Mouse (Mus musculus) forebrain, embryonic 10.5 days (tissue): ENCODE measurements around the gene Anapc5. TPM values are rescaled to one million over a fixed set of nuclear protein-coding genes. Genes with fewer than 3 reads are reported as not detected.

Experiments
- DNase-seq: peaks from one replicate; pipeline ENCODE4 v3.0.0-alpha.2; 2017; ENCODE audit warnings: low spot score; ENCODE audit errors: extremely low spot score
- H3K27ac ChIP-seq: fragments of 300-500 bp; sonication (generic); 2 replicates; pipeline ENCODE4 v1.5.1; 2016; ENCODE audit warnings: mild to moderate bottlenecking
- H3K27me3 ChIP-seq: fragments of 300-500 bp; sonication (generic); 2 replicates; pipeline ENCODE4 v1.6.1; 2016; ENCODE audit warnings: mild to moderate bottlenecking; ENCODE audit not compliant: poor library complexity, severe bottlenecking
- H3K36me3 ChIP-seq: fragments of 300-500 bp; sonication (generic); replicated peaks from 2 replicates; pipeline ENCODE4 v1.6.1; 2016; ENCODE audit warnings: mild to moderate bottlenecking, moderate library complexity
- H3K4me1 ChIP-seq: fragments of 300-500 bp; sonication (generic); 2 replicates; pipeline ENCODE4 v1.6.1; 2016
- H3K4me3 ChIP-seq: fragments of 300-500 bp; sonication (generic); 2 replicates; pipeline ENCODE4 v1.5.1; 2016; ENCODE audit warnings: mild to moderate bottlenecking, moderate library complexity
- H3K9me3 ChIP-seq: fragments of 300-500 bp; sonication (generic); 2 replicates; pipeline ENCODE4 v1.6.1; 2016; ENCODE audit warnings: mild to moderate bottlenecking, moderate library complexity
- WGBS: fragments of 180-500 bp; shearing (Covaris S2); methylation state at CpG from one replicate; pipeline ENCODE4 v1.1.7; 2016; 5-methylcytosine and 5-hydroxymethylcytosine counted together
- polyA plus RNA-seq: library from polyadenylated mRNA; unstranded; fragments of >200 nt; fragmentation: Nextera tagmentation; extraction: Ambion mirVana; gene quantifications from 2 replicates; pipeline ENCODE4 v1.2.1, GENCODE M21; 2016

The Anapc5 gene
- polyA plus RNA-seq, 1 experiment from 2014 or later, result 525 TPM

DNA sequence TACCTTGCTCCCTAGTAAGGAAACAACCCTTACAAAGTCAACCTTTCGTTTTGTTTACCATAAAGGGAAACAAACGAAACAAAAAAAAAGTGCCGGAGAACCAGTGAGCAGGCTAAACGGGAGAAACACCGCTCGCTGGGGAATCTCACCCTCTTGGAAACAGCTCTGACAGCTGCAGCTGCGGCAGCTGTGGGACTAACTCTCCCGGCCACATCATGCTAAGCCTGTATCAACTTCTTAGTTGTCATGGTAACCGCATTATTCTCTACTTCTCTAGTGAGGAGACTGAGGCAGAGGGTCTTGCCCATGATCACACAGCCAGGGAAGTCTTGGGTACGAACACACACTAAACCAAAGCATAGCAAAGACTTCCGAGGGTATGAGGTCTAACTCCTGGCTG lies 47.4 kb downstream of the Anapc5 start:
- H3K27ac ChIP-seq, result no peak overlapping the region
- H3K4me3 ChIP-seq, result no peak overlapping the region
- no peak for DNase-seq
- H3K36me3 ChIP-seq, result peaks cover 45% of the 10 kb centered on the region
- H3K27me3 ChIP-seq, result peaks cover 7% of the 10 kb centered on the region
- peaks cover 16% of the 10 kb centered on the region for H3K4me1 ChIP-seq
- peaks cover 11% of the 10 kb centered on the region; the same call in 1 of the 2 replicates for H3K9me3 ChIP-seq
- 89% methylated on average over 11 of the region's 11 CpGs for WGBS

DNA sequence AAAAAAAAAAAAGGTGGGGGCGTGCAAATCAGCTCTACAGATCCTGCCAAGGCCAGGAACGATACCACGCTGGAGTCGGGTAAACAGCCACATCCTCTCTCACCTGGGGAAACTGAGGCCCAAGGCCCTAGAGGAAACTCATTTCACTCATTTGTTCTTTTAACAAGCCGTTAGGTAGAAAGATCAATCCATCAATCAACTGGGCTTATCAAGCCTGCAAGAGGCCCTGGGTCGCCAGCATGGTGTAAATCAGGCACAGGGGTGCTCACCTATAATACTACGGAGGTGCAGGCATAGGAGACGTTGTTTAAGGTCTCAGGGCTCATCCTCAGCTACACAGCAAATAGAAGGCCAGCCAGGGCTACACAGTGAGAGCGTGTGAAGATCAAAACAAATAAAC lies 49.7 kb downstream of the Anapc5 start:
- Histone ChIP-seq H3K27ac (no peak overlapping the region), H3K4me3 (no peak overlapping the region), H3K9me3 (peaks cover 10% of the 10 kb centered on the region; the same call in 1 of the 2 replicates), H3K27me3 (no peaks in the 10 kb centered on the region), H3K36me3 (peaks cover 55% of the 10 kb centered on the region), H3K4me1 (peaks cover 3% of the 10 kb centered on the region)
- no peak for DNase-seq
- 92% methylated on average over 9 of the region's 9 CpGs for whole genome bisulfite sequencing

GRCm38 (mm10) chr5:122770806-122771261 lies 50.3 kb downstream of the Anapc5 start:
- 0 out of 2 replicates have a peak overlapping the region, but pooled peaks have one; percentile 9 for H3K27ac ChIP-seq

DNA sequence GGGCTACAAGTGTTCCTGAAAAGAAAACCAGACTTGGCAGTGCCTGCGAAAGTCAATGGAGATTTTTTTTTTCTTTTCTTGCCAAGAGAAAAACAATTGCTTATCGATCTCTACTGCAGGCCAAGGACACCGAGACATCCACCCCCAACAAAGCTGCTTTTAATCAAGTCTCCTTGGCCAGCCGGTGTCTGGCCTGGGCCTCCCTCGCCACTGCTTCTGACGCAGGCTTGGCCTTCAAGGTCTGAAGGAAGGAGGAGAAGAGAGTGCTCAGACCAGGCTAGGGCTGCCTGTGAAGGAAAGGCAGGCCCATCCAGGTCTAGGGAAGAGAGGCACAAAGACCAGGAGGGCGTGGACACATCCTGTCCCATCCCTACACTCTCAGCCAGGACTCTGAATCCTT lies 50.8 kb downstream of the Anapc5 start:
- WGBS, result 86% methylated on average over 7 of the region's 7 CpGs
- Histone ChIP-seq H3K36me3 (peaks cover 54% of the 10 kb centered on the region), H3K9me3 (peaks cover 9% of the 10 kb centered on the region; the same call in 1 of the 2 replicates), H3K4me3 (no peak overlapping the region), H3K4me1 (peaks cover 3% of the 10 kb centered on the region), H3K27ac (0 out of 2 replicates have a peak overlapping the region, but pooled peaks have one; percentile 9), H3K27me3 (no peaks in the 10 kb centered on the region)
- DNase-seq, result no peak

More at GRCm38 (mm10) chr5:122770806-122771261, 50.3 kb downstream of the Anapc5 start:
- Histone ChIP-seq H3K4me1 (peaks cover 3% of the 10 kb centered on the region), H3K36me3 (peaks cover 54% of the 10 kb centered on the region), H3K27me3 (no peaks in the 10 kb centered on the region), H3K9me3 (peaks cover 9% of the 10 kb centered on the region; the same call in 1 of the 2 replicates), H3K4me3 (no peak overlapping the region)
- no peak for DNase-seq
- 83% methylated on average over 10 of the region's 10 CpGs for WGBS

DNA sequence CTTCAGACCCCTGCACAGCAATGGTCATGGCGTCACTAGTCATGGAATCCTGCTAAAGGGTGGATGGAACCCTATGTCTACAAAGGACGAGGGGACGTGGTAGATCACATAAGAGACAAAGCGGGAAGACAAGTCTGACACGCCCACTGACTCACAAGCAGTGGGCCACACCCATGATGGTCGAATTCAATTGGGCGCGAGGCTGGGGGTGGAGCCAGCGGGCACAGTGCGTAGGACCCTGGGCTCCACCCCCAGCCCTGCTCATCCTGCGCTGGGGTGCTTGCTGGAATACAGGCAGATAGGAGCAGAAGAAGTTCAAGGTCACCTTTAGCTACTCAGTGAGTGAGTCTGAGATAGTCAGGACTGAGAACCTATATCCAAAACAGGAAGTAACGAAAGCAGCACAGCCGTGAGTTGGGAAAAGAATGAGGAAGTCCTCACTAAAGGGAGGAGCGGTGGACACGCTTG lies 52.0 kb downstream of the Anapc5 start:
- Histone ChIP-seq H3K4me1 (peaks cover 3% of the 10 kb centered on the region), H3K27me3 (no peaks in the 10 kb centered on the region), H3K9me3 (peaks cover 9% of the 10 kb centered on the region; the same call in 1 of the 2 replicates), H3K4me3 (no peak overlapping the region), H3K27ac (no peak overlapping the region), H3K36me3 (peaks cover 50% of the 10 kb centered on the region)
- DNase-seq, result no peak
- WGBS, result 87% methylated on average over 15 of the region's 15 CpGs

- DNase-seq, result no peak
- WGBS, result 93% methylated on average over 11 of the region's 11 CpGs
Measured at GRCm38 (mm10) chr5:122767283-122767682, 53.9 kb downstream of the Anapc5 start.

DNA sequence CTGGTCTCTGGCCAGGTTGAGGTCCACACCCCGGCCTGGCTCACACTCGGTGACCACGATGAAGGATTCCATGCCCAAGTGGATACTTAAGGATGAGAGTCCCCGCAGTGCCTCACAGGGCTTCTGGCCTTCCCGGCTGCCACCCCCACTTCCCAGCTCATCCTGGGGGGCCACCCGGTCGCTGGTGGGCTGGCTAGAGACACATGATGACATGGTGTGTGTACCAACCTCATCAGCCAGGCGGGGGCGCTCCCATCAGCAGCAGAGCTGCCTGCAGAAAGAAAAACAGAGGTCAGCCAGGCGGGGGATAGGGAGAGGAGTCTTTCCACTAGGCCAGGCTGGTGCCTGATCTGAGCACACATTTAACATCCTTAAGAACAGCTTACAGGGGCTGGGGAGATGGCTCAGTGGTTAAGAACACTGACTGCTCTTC lies 57.1 kb downstream of the Anapc5 start:
- H3K27me3 ChIP-seq, result no peaks in the 10 kb centered on the region
- H3K4me3 ChIP-seq, result no peak overlapping the region
- H3K4me1 ChIP-seq, result 0 out of 2 replicates have a peak, but pooled peaks cover 4% of the 10 kb centered on the region
- H3K36me3 ChIP-seq, result peaks cover 46% of the 10 kb centered on the region
- DNase-seq, result no peak
- H3K9me3 ChIP-seq, result no peaks in the 10 kb centered on the region
- WGBS, result 55% methylated on average over 10 of the region's 10 CpGs
- H3K27ac ChIP-seq, result peak overlapping the region; percentile 51

More at GRCm38 (mm10) chr5:122767283-122767682, 53.9 kb downstream of the Anapc5 start:
- Histone ChIP-seq H3K36me3 (peaks cover 50% of the 10 kb centered on the region), H3K9me3 (peaks cover 1% of the 10 kb centered on the region; the same call in 1 of the 2 replicates), H3K4me1 (peaks cover 4% of the 10 kb centered on the region; the same call in 1 of the 2 replicates), H3K4me3 (no peak overlapping the region), H3K27ac (no peak overlapping the region), H3K27me3 (no peaks in the 10 kb centered on the region)

DNA sequence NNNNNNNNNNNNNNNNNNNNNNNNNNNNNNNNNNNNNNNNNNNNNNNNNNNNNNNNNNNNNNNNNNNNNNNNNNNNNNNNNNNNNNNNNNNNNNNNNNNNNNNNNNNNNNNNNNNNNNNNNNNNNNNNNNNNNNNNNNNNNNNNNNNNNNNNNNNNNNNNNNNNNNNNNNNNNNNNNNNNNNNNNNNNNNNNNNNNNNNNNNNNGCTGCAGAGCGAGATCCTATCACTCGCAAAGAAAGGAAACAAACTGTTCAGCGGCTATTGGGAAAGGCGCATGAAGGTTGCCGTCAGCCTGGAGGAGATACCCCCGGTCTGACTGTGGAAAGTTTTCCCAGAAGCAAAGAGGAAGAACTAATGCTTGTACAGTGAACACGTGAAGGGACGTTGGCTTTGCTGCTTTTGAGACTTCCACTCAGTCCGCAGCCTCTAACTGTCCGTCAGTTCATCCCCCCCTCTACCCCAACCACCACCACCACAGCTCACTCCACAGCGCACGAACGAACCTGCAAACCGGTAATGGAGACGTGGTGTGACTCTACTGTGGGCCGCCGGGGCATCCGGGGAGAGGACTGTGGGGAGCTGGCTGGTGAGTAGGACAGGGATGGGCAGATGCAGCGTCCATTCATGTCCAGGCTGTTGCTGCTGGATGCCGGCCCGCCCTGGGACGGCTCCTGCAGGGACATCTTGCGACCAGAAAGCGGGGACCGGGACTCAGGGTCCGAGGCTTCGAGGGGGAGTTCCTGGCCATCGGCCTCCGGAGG lies 57.7 kb downstream of the Anapc5 start:
- WGBS, result 91% methylated on average over 29 of the region's 29 CpGs
- H3K4me1 ChIP-seq, result 0 out of 2 replicates have a peak, but pooled peaks cover 4% of the 10 kb centered on the region
- no peak for DNase-seq
- peaks cover 48% of the 10 kb centered on the region for H3K36me3 ChIP-seq
- peak overlapping the region; percentile 51 for H3K27ac ChIP-seq
- no peaks in the 10 kb centered on the region for H3K9me3 ChIP-seq
- H3K27me3 ChIP-seq, result no peaks in the 10 kb centered on the region
- H3K4me3 ChIP-seq, result no peak overlapping the region

DNA sequence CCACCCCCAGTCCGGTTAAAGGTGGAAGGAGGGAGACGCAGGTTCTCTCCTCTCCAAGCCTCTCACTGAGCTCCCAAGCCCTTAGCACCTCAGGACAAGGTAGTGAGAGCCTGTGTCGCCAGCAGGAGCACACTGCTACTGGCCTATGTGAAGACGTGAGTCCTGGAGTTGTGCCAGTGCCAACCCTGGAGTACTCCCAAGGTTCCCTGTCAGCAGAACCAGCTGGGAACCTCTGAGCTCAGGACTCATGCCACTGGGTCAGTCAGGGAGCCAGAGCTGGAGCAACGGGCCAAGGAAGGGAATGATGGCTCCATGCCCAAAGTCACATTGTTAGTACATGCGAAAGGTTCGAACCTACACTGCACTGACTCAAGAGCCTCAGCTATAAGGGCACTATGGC lies 64.5 kb downstream of the Anapc5 start:
- 92% methylated on average over 7 of the region's 7 CpGs for WGBS
- Histone ChIP-seq H3K4me3 (no peak overlapping the region), H3K9me3 (no peaks in the 10 kb centered on the region), H3K27ac (no peak overlapping the region), H3K4me1 (peaks cover 2% of the 10 kb centered on the region; the same call in 1 of the 2 replicates), H3K27me3 (no peaks in the 10 kb centered on the region), H3K36me3 (peaks cover 70% of the 10 kb centered on the region)
- no peak for DNase-seq

GRCm38 (mm10) chr5:122756144-122756543 lies 65.0 kb downstream of the Anapc5 start:
- 67% methylated on average over 6 of the region's 6 CpGs for WGBS
- H3K9me3 ChIP-seq, result no peaks in the 10 kb centered on the region
- H3K27me3 ChIP-seq, result no peaks in the 10 kb centered on the region
- no peak overlapping the region for H3K27ac ChIP-seq
- H3K4me3 ChIP-seq, result no peak overlapping the region
- peaks cover 2% of the 10 kb centered on the region; the same call in 1 of the 2 replicates for H3K4me1 ChIP-seq
- H3K36me3 ChIP-seq, result peaks cover 75% of the 10 kb centered on the region
- no peak for DNase-seq

- 96% methylated on average over 4 of the region's 4 CpGs for WGBS
- Histone ChIP-seq H3K9me3 (no peaks in the 10 kb centered on the region), H3K4me3 (no peak overlapping the region), H3K36me3 (peaks cover 77% of the 10 kb centered on the region), H3K27me3 (no peaks in the 10 kb centered on the region), H3K27ac (no peak overlapping the region), H3K4me1 (peaks cover 2% of the 10 kb centered on the region; the same call in 1 of the 2 replicates)
- DNase-seq, result no peak
Measured at GRCm38 (mm10) chr5:122755620-122756019, 65.5 kb downstream of the Anapc5 start.

DNA sequence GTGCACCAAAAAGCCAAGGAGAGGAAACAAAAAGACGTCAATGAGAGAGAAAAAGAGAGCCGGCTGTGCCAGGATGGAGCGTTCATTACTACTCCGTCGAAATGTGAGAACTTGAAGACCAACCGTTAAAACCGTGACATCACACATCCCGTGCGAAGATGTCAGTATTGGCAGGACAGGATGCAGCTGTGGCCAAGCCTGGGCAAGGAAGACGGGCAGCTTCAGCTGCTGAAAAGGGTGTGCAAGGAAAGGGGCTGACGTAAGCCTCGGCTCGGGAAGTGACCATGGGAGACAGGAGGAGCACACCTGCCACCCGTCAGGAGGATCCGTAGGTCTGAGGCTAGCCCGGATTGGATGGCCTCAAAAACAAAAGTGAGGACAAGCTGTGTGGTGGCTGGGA lies 66.7 kb downstream of the Anapc5 start:
- 93% methylated on average over 16 of the region's 16 CpGs for WGBS
- Histone ChIP-seq H3K27ac (no peak overlapping the region), H3K4me3 (no peak overlapping the region), H3K27me3 (no peaks in the 10 kb centered on the region), H3K9me3 (no peaks in the 10 kb centered on the region), H3K36me3 (peaks cover 81% of the 10 kb centered on the region), H3K4me1 (peaks cover 2% of the 10 kb centered on the region; the same call in 1 of the 2 replicates)
- DNase-seq, result no peak

DNA sequence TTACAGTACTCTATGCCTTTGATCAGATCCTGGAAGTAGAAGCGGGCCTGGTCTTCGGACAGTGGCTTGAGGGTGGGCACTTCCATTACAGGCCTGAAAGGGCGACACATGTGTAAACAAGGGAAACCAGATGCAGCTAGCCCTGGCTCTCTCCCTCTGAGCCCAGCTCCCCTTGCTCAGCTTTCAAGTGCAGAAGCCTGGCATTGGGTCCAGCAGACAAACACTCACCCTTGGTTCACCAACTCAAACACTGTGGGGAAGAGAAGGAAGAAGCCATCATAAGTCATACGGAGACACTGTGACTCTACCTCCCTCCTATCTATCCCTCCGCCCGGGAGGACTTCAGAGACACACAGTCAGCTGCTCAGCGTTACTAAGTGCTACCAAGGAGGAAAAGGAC lies 73.2 kb downstream of the Anapc5 start:
- peaks cover 71% of the 10 kb centered on the region for H3K36me3 ChIP-seq
- DNase-seq, result no peak
- 87% methylated on average over 7 of the region's 7 CpGs for WGBS
- H3K4me3 ChIP-seq, result no peak overlapping the region
- no peaks in the 10 kb centered on the region for H3K27me3 ChIP-seq
- H3K27ac ChIP-seq, result no peak overlapping the region
- H3K4me1 ChIP-seq, result no peaks in the 10 kb centered on the region
- no peaks in the 10 kb centered on the region for H3K9me3 ChIP-seq
